Mouse (Mus musculus) limb, embryonic 10.5 days (tissue): Measurements from ENCODE around the gene Gm21258. TPM values are rescaled to one million over a fixed set of nuclear protein-coding genes. Genes with fewer than 3 reads are reported as not detected.
"Not testable (repeated sequence)": the region's sequence is repeated elsewhere in the genome, so short reads cannot be mapped to it uniquely, and the experiment has no call there.

Experiments used
- DNase-seq: peaks from one replicate; pipeline ENCODE4 v3.0.0-alpha.2; 2017; ENCODE audit warnings: low spot score
- H3K27ac ChIP-seq: fragments of 300-500 bp; sonication (generic); 2 replicates; pipeline ENCODE4 v1.5.1; 2016; ENCODE audit warnings: mild to moderate bottlenecking
- H3K27me3 ChIP-seq: fragments of 300-500 bp; sonication (generic); 2 replicates; pipeline ENCODE4 v1.6.1; 2016; ENCODE audit warnings: low read depth, mild to moderate bottlenecking; ENCODE audit not compliant: poor library complexity, severe bottlenecking
- H3K36me3 ChIP-seq: fragments of 300-500 bp; sonication (generic); 2 replicates; pipeline ENCODE4 v1.6.1; 2016; ENCODE audit warnings: mild to moderate bottlenecking, moderate library complexity
- H3K4me1 ChIP-seq: fragments of 300-500 bp; sonication (generic); 2 replicates; pipeline ENCODE4 v1.6.1; 2016
- H3K4me3 ChIP-seq: fragments of 300-500 bp; sonication (generic); 2 replicates; pipeline ENCODE4 v1.5.1; 2016; ENCODE audit warnings: mild to moderate bottlenecking, moderate library complexity
- H3K9me3 ChIP-seq: fragments of 300-500 bp; sonication (generic); replicated peaks from 2 replicates; pipeline ENCODE4 v1.6.1; 2016; ENCODE audit warnings: mild to moderate bottlenecking
- WGBS: fragments of 180-500 bp; shearing (Covaris S2); methylation state at CpG from one replicate; pipeline ENCODE4 v1.1.7; 2016; 5-methylcytosine and 5-hydroxymethylcytosine counted together
- polyA plus RNA-seq: library from polyadenylated mRNA; unstranded; fragments of >200 nt; fragmentation: Nextera tagmentation; extraction: Ambion mirVana; gene quantifications from 2 replicates; pipeline ENCODE4 v1.2.1, GENCODE M21; 2016

Gm21258 gene
- not detected in 2 replicates for polyA plus RNA-seq

GRCm38 (mm10) chrY:52779740-52780139, at the start of gene Gm21258:
TSS of gene Gm21258 (plus strand) at chrY:52780040.
- H3K9me3 ChIP-seq, H3K4me3 ChIP-seq, H3K4me1 ChIP-seq, H3K36me3 ChIP-seq, H3K27ac ChIP-seq, H3K27me3 ChIP-seq, DNase-seq: not testable (repeated sequence)
- no CpG with 5 or more reads among the region's 6 CpGs for WGBS
